Mouse (Mus musculus): ENCODE data around the gene Serpinb9b. TPM values are rescaled to one million over a fixed set of nuclear protein-coding genes. Genes with fewer than 3 reads are reported as not detected.

Gene Serpinb9b
- total RNA-seq (2018; cell fraction: chromatin; rRNA removed) = under 1 TPM in 3 of 26 experiments, not detected in 23; 0.16 to 0.43 (median 0.41) TPM
- under 1 TPM in 23 of 26 experiments, not detected in 3; 0.03 to 0.50 (median 0.14) TPM for total RNA-seq (2018; cell fraction: cytosol; rRNA removed)
- under 1 TPM in 4 of 26 experiments, not detected in 22; 0.18 to 0.56 (median 0.31) TPM for total RNA-seq (2018; cell fraction: nucleus; rRNA removed)
- 0.10 to 0.26 TPM in 2 of 3 replicates, not detected in the other for polyA plus RNA-seq (2018)

DNA sequence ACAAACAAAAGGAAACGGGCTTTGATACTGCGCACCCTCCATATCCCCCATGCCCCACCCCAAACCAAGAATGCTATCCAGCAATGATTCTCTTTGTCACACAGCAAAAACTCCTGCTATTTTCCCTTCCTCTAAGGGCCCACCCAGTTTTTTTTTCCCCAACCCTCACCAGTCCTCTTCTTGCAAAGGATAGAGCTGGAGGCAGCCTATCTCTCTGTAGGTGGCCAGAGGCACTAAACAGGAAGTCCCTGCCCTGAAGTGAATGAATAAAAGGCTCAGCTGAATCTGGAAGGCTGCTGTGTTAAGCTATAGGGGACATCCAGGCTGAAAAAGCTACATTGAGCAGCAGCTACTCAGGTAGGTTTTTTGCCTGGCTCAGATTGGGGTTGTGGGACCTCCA lies at the start of gene Serpinb9b:
TSS of gene Serpinb9b (plus strand) at position 173 of the 400 bp plus-strand sequence.
- H3K36me3 ChIP-seq (ENCODE audit: inconsistent target) = no peaks in the 10 kb centered on the region
- H3K79me2 ChIP-seq (ENCODE audit: inconsistent target) = no peaks in the 10 kb centered on the region
- 94% methylated on average over 2 of the region's 2 CpGs for WGBS (ENCODE audit: missing documents)
- H3K4me3 ChIP-seq (ENCODE audit: inconsistent target) = no peak within 1 kb of the TSS
- no peak within 1 kb of the TSS for H3K27ac ChIP-seq

DNA sequence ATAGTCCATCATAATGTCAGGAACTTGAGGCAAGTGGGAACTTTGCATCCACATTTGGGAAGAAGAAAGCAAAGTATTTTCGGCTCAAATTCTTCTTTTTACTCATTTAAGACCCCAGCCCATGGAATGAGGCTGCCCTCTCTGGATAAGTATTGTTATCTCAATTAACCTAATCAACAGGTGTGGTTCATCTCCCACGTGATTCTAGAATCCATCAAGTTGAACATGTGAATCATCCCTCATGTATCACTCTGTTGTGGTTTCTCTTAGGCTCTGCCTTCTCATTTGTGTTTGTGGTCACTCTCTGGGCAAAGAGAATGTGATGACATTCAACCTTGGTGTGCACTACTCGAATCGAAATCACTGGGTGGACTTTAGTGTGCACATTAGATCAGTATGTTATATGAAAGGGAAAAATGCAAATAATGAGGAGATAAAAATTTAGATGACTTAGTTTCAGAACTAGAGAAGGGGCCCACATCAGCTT lies 44.6 kb upstream of the Serpinb9b start:
- no peaks in the 10 kb centered on the region for H3K79me2 ChIP-seq (ENCODE audit: inconsistent target)
- 93% methylated on average over 4 of the region's 4 CpGs for WGBS (ENCODE audit: missing documents)
- H3K4me3 ChIP-seq (ENCODE audit: inconsistent target) = no peak overlapping the region
- no peaks in the 10 kb centered on the region for H3K36me3 ChIP-seq (ENCODE audit: inconsistent target)
- no peak overlapping the region for H3K27ac ChIP-seq

DNA sequence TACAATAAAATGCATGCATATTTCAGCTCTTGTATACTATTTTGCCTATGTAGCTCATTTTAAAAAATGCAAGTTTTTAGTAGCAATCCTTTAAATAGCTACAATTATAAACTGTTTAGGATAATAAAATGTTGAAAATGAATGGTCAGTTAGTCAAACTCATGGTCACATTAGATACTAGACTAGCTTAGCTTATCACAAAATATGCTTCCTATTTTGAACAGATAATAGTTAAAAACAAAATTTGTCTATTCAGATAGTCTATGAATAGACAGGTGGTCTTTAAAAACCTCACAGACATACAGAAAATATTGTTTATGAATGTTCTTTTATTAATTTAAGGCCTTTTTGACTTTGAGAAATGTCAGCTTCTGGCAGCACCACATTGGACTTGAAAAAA lies 41.0 kb upstream of the Serpinb9b start:
- Histone ChIP-seq H3K36me3 (ENCODE audit: inconsistent target) (no peaks in the 10 kb centered on the region), H3K4me3 (ENCODE audit: inconsistent target) (no peak overlapping the region), H3K79me2 (ENCODE audit: inconsistent target) (no peaks in the 10 kb centered on the region), H3K27ac (no peak overlapping the region)

DNA sequence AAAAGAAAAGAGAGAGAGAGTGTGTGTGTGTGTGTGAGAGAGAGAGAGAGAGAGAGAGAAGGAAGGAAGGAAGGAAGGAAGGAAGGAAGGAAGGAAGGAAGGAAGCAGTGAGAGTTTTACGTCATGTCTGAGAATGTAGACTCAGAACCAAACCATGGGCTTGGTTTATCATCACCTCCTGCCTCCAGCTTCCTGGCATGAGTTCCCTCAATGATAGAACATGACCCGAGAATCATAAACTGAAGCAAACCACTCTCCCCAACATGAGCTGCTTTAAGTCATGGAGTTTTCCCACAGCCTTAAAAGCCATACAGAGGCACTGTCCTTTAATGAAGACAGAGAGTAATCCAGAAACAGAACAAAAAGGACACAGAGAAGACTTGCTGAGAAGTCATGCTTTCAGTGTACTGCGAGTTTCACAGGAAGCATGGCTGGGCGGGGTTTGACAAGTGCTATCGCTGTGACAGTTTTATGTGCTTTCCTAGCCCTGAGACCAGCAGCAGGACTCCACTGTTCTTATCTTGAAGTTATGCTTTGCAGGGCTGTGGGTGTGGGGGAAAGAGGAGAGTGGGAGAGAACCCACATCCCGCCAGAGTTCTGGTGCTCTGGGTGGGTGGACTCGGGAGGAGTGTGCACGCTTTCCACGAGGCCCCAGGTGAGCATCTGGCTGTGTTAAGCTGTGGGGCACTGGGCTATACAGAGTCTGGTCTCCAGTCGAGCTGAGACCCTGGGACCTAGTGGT lies 33.9 kb upstream of the Serpinb9b start:
- WGBS (ENCODE audit: missing documents) = 58% methylated on average over 10 of the region's 10 CpGs
- no peak overlapping the region for H3K27ac ChIP-seq

DNA sequence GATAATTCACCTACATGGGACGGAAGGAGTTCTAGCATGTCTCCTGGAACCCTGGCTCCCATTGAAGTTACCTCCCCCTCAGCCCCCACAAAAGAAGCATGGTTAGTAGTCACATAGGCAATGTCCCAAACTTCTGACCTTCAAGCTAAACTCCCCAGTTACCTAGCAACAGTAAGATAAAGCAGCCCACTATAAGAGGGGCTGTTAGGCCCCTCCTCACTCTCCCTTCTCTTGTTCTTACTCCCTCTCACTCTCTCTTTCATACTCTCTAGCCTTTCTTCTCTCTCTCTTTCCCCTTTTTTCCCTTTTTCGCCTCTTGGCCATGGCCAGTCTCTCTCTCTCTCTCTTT lies 33.3 kb upstream of the Serpinb9b start:
- H3K36me3 ChIP-seq (ENCODE audit: inconsistent target) = no peaks in the 10 kb centered on the region
- H3K27ac ChIP-seq = no peak overlapping the region
- H3K4me3 ChIP-seq (ENCODE audit: inconsistent target) = no peak overlapping the region
- H3K79me2 ChIP-seq (ENCODE audit: inconsistent target) = no peaks in the 10 kb centered on the region
- WGBS (ENCODE audit: missing documents) = 91% methylated on average over 2 of the region's 2 CpGs

More for the DNA sequence above, 33.9 kb upstream of the Serpinb9b start:
- Histone ChIP-seq H3K4me3 (ENCODE audit: inconsistent target) (no peak overlapping the region), H3K79me2 (ENCODE audit: inconsistent target) (no peaks in the 10 kb centered on the region), H3K36me3 (ENCODE audit: inconsistent target) (no peaks in the 10 kb centered on the region)

DNA sequence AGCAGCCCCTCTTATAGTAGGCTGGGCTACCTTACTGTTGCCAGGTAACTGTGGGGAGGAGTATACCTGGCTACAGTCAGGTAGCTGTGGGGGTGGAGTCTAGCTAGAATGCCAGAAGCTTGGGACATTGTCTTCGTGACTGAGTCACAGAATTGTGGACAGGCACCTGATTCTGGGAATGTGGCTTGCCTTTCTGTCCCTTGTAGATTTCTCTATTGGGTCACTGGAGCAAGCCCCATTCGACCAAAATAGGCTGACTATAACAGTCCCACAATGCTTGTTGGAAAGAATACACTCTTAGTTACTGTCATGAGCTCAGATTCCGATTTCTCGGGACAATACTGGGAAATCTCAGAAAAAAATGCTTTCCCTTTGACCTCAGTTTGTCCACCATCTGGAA lies 32.2 kb upstream of the Serpinb9b start:
- H3K27ac ChIP-seq = no peak overlapping the region
- no peaks in the 10 kb centered on the region for H3K79me2 ChIP-seq (ENCODE audit: inconsistent target)
- no peaks in the 10 kb centered on the region for H3K36me3 ChIP-seq (ENCODE audit: inconsistent target)
- 94% methylated on average over 4 of the region's 4 CpGs for whole genome bisulfite sequencing (ENCODE audit: missing documents)
- no peak overlapping the region for H3K4me3 ChIP-seq (ENCODE audit: inconsistent target)

DNA sequence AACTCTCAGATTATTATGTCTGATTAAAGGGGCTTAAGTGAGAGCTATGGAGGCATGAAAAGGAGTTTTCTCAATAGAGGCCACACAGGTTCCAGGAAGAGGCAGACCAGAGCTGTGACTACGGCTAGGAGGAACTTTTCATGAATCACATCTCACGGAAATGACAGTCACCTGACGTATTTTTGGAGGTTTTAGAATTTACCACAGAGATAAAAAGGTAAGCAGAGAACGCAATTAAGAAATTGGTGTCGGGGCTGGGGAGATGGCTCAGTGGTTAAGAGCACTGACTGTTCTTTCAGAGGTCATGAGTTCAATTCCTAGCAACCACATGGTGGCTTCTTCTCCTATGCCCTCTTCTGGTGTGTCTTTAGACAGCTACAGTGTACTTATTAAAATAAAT lies 25.9 kb upstream of the Serpinb9b start:
- no peaks in the 10 kb centered on the region for H3K79me2 ChIP-seq (ENCODE audit: inconsistent target)
- H3K4me3 ChIP-seq (ENCODE audit: inconsistent target) = no peak overlapping the region
- 96% methylated on average over 5 of the region's 5 CpGs for WGBS (ENCODE audit: missing documents)
- no peak overlapping the region for H3K27ac ChIP-seq
- no peaks in the 10 kb centered on the region for H3K36me3 ChIP-seq (ENCODE audit: inconsistent target)

DNA sequence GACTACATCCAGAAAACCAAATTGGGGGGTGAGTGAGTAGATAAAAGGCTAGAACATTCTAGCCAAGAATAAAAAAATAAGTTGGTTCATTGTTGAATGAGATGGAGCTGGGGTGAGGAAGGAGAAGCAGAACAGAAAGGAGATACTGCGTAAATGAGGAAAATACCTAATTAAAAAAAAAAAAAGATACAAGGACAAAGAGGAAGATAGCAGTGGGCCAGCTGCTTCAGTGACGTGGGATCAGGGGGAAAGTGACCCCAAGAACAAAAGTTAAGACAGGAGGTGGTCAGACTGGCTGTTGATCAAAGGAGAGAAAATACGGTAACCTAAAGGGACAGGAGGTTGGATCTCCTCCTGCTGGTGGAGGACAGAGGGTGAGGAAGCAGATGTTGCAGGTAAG lies 24.3 kb upstream of the Serpinb9b start, which contains the start of gene Serpinb9:
TSS of gene Serpinb9 (plus strand) at position 301 of the 400 bp plus-strand sequence.
- Histone ChIP-seq H3K79me2 (ENCODE audit: inconsistent target) (no peaks in the 10 kb centered on the region), H3K36me3 (ENCODE audit: inconsistent target) (no peaks in the 10 kb centered on the region), H3K4me3 (ENCODE audit: inconsistent target) (peak within 1 kb of the TSS; percentile 21), H3K27ac (peak within 1 kb of the TSS; percentile 79)
- WGBS (ENCODE audit: missing documents) = 84% methylated on average over 3 of the region's 3 CpGs

DNA sequence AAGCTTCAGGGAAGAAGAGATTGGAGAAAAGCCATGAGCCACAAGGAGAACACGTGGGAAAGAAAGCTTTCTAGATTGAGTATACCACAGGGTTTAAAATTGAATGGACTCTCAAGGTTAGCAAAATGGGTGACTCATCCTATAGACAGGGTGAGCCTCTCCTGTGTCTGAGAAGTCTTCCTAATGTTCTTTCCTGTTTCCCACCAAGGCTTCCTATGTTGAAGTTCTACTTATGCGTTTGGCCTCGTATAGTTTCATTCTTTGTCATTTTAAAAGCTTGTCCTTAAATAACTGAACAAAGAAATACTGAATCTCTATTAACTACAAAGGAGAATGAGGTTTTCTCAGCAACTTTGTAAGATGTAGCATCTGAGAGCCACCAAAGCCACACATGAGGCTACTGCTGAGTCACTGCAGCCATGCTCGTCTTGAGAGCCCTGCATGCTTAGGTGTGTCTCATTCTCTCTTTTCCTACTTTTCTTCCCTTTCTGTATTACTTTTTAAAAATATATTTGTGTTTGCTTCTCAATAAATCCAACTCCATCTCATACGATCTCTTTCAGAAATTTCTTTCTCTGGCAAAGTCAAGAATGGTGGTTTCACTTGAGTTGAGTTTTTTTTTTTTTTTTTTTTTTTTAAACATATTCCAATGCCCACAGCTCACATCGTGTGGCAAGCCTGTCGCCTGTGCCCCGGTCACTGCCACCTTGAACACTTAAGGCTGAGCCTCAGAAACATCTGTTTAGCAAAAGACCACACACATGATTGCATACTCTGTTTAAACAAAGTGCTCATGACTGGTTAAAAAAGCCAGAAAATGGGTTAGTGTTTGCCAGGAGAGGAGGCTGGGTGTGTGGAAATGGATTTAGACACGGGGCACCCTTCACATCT lies 23.4 kb upstream of the Serpinb9b start:
- Histone ChIP-seq H3K4me3 (ENCODE audit: inconsistent target) (peak overlapping the region; percentile 21), H3K36me3 (ENCODE audit: inconsistent target) (0 out of 2 replicates have a peak, but pooled peaks cover 3% of the 10 kb centered on the region), H3K27ac (peak overlapping the region; percentile 79), H3K79me2 (ENCODE audit: inconsistent target) (no peaks in the 10 kb centered on the region)
- 35% methylated on average over 8 of the region's 9 CpGs for WGBS (ENCODE audit: missing documents)

DNA sequence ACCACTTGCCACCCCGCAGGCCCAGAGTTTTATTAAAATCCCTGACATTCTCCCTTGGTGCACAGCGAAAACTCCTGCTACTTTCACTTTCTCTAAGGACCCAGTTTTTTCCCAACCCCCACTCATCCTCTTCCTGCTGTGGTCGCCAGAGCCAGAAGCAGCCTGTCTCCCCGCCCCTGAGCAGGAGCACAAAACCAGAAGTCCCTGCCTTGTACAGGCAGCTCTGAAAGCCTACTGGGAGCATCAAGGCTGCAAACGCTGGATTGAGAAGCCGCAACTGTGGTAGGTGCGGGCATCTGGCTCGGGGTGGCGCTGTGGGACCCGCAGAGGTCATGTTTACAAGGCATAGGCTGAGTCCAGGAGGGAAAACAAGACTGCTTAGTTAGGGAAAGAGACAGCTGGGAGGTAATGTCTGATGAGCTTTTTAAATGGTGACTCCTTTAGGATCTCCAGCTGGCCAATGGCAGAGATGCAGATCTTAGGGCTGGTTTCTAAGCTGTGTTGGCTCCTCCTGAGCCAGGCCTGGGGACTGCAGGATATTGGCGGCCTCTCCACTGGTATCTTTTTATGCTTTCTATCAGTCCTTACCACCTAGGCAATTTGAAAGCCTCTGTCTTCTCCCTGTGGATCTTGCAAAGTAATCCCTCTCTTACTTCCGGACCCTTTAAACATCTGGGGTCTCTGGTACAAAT lies 22.7 kb upstream of the Serpinb9b start:
- Histone ChIP-seq H3K79me2 (ENCODE audit: inconsistent target) (no peaks in the 10 kb centered on the region), H3K36me3 (ENCODE audit: inconsistent target) (peaks cover 10% of the 10 kb centered on the region; the same call in 1 of the 2 replicates), H3K27ac (peak overlapping the region; percentile 79), H3K4me3 (ENCODE audit: inconsistent target) (peak overlapping the region; percentile 21)
- 9% methylated on average over 12 of the region's 12 CpGs for whole genome bisulfite sequencing (ENCODE audit: missing documents)

DNA sequence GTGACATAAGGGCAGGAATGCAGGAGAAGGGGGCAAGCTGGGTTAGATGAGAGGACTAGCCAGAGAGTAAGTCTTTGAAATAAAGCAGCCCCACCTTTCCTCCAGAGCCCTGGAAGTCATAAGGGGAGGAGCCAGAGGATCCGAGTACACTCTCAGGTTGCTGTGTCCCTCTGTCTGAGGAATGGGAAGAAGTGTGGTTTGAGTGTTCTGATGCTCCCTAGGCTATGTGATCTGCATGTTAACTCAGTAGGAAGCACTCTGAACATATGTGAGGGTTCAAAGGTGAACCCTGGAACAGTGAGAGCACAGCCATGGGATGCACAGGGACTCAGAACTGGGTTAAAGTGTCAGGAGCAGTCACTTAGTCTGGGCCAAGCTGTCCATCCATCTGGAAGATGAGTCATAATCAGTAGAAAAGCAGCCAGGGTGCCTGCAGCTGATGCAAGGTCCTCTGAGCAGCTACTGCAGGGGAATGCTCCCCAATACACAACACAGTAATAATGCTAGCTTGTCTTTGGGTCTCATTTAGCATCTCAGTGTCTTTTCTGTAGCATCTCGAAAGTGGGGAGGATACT lies 21.6 kb upstream of the Serpinb9b start:
- WGBS (ENCODE audit: missing documents) = 72% methylated on average over 2 of the region's 2 CpGs
- peak overlapping the region; percentile 79 for H3K27ac ChIP-seq
- H3K4me3 ChIP-seq (ENCODE audit: inconsistent target) = no peak overlapping the region
- peaks cover 19% of the 10 kb centered on the region; the same call in 1 of the 2 replicates for H3K36me3 ChIP-seq (ENCODE audit: inconsistent target)
- no peaks in the 10 kb centered on the region for H3K79me2 ChIP-seq (ENCODE audit: inconsistent target)

DNA sequence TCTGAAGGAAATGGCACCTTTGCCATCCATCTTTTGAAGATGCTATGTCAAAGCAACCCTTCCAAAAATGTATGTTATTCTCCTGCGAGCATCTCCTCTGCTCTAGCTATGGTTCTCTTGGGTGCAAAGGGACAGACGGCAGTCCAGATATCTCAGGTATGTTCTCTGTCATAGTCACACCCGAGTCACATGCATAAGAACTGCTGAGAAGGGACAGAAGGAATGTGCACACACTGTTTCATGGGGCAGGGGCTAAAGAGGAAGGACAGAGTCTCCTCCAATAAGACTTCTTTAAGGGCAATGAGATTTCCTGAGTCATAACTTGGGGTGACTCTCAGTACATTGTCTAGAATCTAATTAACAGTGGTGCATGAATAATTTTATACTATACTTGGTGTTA lies 20.7 kb upstream of the Serpinb9b start:
- no peak overlapping the region for H3K27ac ChIP-seq
- no peak overlapping the region for H3K4me3 ChIP-seq (ENCODE audit: inconsistent target)
- H3K79me2 ChIP-seq (ENCODE audit: inconsistent target) = no peaks in the 10 kb centered on the region
- peaks cover 20% of the 10 kb centered on the region; the same call in 1 of the 2 replicates for H3K36me3 ChIP-seq (ENCODE audit: inconsistent target)
- 94% methylated on average over 3 of the region's 3 CpGs for WGBS (ENCODE audit: missing documents)

DNA sequence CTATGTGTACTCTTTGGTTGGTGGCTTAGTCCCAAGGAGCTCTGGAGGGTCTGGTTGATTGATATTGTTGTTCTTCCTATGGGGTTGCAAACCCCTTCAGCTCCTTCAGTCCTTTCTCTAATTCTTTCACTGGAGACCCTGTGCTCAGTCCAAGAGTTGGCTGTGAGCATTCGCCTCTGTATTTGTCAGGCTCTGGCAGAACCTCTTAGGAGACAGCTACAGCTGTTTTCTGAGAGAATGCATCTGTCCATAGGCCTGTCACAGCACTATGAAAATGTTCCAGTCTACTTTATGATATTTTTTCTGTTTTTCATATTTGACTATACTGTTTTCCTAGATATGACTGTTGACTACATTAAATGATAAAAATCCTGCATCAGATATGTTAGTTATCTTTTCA lies 14.8 kb upstream of the Serpinb9b start:
- 100% methylated on average over 1 of the region's 1 CpGs for WGBS (ENCODE audit: missing documents)

DNA sequence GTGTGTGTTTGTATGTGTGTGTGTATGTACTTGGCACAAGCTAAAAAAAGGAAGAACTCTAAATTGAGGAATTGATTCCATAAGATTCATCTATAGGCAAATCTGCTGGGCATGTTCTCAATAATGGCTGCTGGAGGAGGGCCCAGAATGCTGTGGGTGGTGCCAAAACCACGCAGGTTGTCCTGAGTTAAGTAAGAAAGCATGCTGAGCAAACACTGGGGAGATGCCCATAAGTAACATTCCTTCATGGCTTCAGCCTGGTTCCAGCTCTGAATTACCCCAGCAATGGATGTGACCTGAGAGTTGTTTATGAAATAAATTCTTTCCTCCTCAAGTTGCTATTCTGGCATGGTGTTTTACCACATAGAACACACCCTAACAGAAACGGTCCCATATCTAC lies 13.9 kb upstream of the Serpinb9b start:
- Histone ChIP-seq H3K4me3 (ENCODE audit: inconsistent target) (no peak overlapping the region), H3K36me3 (ENCODE audit: inconsistent target) (peaks cover 36% of the 10 kb centered on the region), H3K27ac (no peak overlapping the region), H3K79me2 (ENCODE audit: inconsistent target) (no peaks in the 10 kb centered on the region)
- WGBS (ENCODE audit: missing documents) = 71% methylated on average over 2 of the region's 2 CpGs

More for the DNA sequence above, 14.8 kb upstream of the Serpinb9b start:
- Histone ChIP-seq H3K79me2 (ENCODE audit: inconsistent target) (no peaks in the 10 kb centered on the region), H3K27ac (no peak overlapping the region), H3K4me3 (ENCODE audit: inconsistent target) (no peak overlapping the region), H3K36me3 (ENCODE audit: inconsistent target) (peaks cover 36% of the 10 kb centered on the region)

Data from macrophage (primary cell).